Mouse (Mus musculus) C2C12 (cell line): ENCODE measurements around the gene Fam131a. TPM values are rescaled to one million over a fixed set of nuclear protein-coding genes. Genes with fewer than 3 reads are reported as not detected.
A peak's percentile ranks its signal among the peaks of the same experiment; 100 is the strongest.

Experiments used
- H3K27me3 ChIP-seq: one replicate; pipeline ENCODE4 v1.6.1; 2011; ENCODE audit not compliant: control insufficient read depth, insufficient read depth, insufficient read length
- H3K36me3 ChIP-seq: one replicate; pipeline ENCODE4 v1.6.1; 2011; ENCODE audit not compliant: control insufficient read depth, insufficient read depth
- H3K4me3 ChIP-seq: one replicate; pipeline ENCODE4 v1.5.1; 2011; ENCODE audit warnings: mild to moderate bottlenecking, control low read depth; ENCODE audit not compliant: poor library complexity, insufficient read depth, severe bottlenecking
- H3K79me2 ChIP-seq: one replicate; pipeline ENCODE4 v1.6.1; 2011; ENCODE audit not compliant: control insufficient read depth, insufficient read depth
- H3K79me3 ChIP-seq: one replicate; pipeline ENCODE4 v1.6.1; 2011; ENCODE audit warnings: low read depth, control low read depth
- H3ac ChIP-seq: one replicate; pipeline ENCODE3; 2011; ENCODE audit warnings: low read depth; ENCODE audit not compliant: control insufficient read depth, insufficient read length
- CEBPB ChIP-seq: IDR thresholded peaks from one replicate; pipeline ENCODE4 v1.6.1; 2011; ENCODE audit warnings: low read depth, mild to moderate bottlenecking, control low read depth, moderate library complexity
- CTCF ChIP-seq: IDR thresholded peaks from one replicate; pipeline ENCODE4 v1.5.1; 2011; ENCODE audit not compliant: control insufficient read depth, insufficient read depth, insufficient read length
- FOSL1 ChIP-seq: IDR thresholded peaks from one replicate; pipeline ENCODE4 v1.8.0; 2011; ENCODE audit warnings: mild to moderate bottlenecking, low read length; ENCODE audit not compliant: poor library complexity, insufficient read depth, severe bottlenecking
- MAX ChIP-seq: IDR thresholded peaks from one replicate; pipeline ENCODE4 v1.6.1; 2011; ENCODE audit warnings: mild to moderate bottlenecking, control low read depth
- MYOD1 ChIP-seq: IDR thresholded peaks from one replicate; pipeline ENCODE4 v1.6.1; 2011; ENCODE audit warnings: low read depth; ENCODE audit not compliant: control insufficient read depth, insufficient read length
- MYOG ChIP-seq: IDR thresholded peaks from one replicate; pipeline ENCODE4 v1.6.1; 2011; ENCODE audit not compliant: control insufficient read depth, insufficient read length; ENCODE audit errors: extremely low read depth
- USF1 ChIP-seq: IDR thresholded peaks from one replicate; pipeline ENCODE4 v1.6.1; 2011; ENCODE audit warnings: low read depth, mild to moderate bottlenecking, control low read depth, moderate library complexity
- polyA plus RNA-seq: library from polyadenylated mRNA; unstranded; fragments of >200 nt; fragmentation: generic; extraction: Trizol; gene quantifications from one replicate; pipeline ENCODE4 v1.2.1, GENCODE M21; 2012; ENCODE audit warnings: missing spikeins

The Fam131a gene
- polyA plus RNA-seq, 1 experiment, result 0.05 TPM

DNA sequence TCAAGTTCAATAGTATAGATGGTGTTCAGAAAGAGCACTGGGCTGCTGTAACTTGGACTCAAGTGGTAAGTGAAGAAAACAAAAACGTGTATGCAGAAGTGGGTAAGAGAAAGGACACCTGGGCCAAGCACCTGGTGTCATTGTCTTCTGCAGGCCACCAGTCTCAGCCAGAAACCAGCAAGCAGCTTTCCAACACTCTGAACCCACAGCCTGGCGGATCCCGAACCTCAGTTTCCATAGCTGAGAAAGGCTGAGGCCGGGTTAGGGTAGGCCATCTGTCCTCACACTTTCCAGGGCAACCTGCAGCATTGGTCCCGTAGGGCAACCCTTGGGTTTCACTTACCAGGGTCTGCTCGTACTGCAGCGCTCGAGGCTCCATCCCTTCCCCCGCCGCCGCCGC is 22.5 kb downstream of the Fam131a start:
- Histone ChIP-seq H3K27me3 (no peaks in the 10 kb centered on the region), H3K4me3 (peak overlapping the region; percentile 41), H3K79me3 (peaks cover 14% of the 10 kb centered on the region), H3K36me3 (peaks cover 13% of the 10 kb centered on the region), H3ac (peak overlapping the region; percentile 66), H3K79me2 (peaks cover 21% of the 10 kb centered on the region)
- no peak for TF ChIP-seq CEBPB
- no peak for TF ChIP-seq FOSL1
- TF ChIP-seq MYOG, result no peak
- no peak for TF ChIP-seq MYOD1
- no peak for TF ChIP-seq CTCF
- no peak for TF ChIP-seq MAX
- no peak for TF ChIP-seq USF1

DNA sequence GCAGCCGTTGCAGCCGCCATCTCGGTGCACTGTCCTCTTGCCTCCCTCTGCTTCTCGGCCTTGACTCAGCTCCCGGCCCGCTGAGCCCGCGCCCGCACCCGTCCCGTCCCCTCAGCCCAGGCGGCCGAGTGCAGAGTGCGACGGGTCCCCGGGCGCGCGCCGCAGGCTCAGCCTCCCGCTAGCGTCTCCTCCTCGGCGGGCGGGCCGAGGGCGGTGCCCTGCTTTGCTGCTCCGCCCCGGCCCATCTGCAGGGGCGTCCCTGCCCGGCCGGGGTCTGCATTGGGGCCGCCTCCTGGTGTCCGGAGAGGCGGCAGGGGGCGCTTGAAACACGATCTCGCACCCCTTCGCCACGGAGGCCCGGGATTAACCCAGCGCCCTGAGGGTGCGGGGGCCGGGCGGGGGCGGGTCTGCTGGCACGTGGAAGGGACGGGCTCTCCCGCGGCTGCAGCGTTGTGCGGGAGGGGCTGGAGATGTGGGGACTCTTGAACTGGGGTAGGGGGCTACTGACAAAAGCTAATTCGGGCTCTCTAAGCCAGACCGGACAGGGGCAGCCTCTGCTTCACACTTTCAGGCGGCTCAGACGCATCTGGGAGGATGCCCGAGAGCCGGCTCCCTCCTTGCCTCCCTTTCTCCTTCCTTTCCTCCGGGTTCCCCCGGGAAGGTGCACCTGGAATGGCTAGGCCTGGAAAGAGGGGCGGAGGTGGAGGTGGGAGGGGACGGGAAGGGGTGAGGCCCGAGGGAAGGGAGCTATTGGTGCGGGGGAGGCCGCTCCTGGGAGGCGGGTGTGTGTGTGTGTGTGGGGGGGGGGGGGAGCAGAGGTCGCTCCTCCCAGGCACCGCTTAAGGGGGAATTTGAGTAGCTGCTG is 23.2 kb downstream of the Fam131a start:
- peaks cover 14% of the 10 kb centered on the region for H3K79me3 ChIP-seq
- peaks cover 21% of the 10 kb centered on the region for H3K79me2 ChIP-seq
- no peaks in the 10 kb centered on the region for H3K27me3 ChIP-seq
- TF ChIP-seq CEBPB (no peak), MYOD1 (no peak), CTCF (no peak), FOSL1 (no peak), MAX (no peak), USF1 (no peak), MYOG (no peak)
- H3K4me3 ChIP-seq, result peak overlapping the region; percentile 55
- H3K36me3 ChIP-seq, result peaks cover 16% of the 10 kb centered on the region
- H3ac ChIP-seq, result peak overlapping the region; percentile 66

DNA sequence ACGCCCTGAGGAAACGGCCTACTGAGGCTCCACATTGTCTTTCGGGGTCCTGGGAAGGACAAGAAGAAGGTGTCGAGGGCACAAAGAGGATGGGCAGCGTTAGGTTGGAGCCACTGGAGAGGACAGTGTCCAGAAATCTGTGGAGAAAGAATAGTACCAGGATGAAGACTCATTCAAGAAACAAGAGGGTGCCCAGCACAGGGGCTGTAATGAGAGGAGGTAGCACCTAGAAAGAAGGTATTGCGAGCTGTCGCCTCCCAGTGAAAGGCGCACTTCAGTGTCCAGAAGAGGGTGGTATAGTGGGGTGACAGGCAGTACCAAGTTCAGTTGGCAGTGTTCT is 23.8 kb downstream of the Fam131a start:
- H3K27me3 ChIP-seq, result no peaks in the 10 kb centered on the region
- peak overlapping the region; percentile 55 for H3K4me3 ChIP-seq
- H3K79me2 ChIP-seq, result peaks cover 21% of the 10 kb centered on the region
- H3ac ChIP-seq, result peak overlapping the region; percentile 83
- no peak for TF ChIP-seq USF1
- no peak for TF ChIP-seq CTCF
- no peak for TF ChIP-seq CEBPB
- H3K36me3 ChIP-seq, result peaks cover 20% of the 10 kb centered on the region
- H3K79me3 ChIP-seq, result peaks cover 14% of the 10 kb centered on the region

DNA sequence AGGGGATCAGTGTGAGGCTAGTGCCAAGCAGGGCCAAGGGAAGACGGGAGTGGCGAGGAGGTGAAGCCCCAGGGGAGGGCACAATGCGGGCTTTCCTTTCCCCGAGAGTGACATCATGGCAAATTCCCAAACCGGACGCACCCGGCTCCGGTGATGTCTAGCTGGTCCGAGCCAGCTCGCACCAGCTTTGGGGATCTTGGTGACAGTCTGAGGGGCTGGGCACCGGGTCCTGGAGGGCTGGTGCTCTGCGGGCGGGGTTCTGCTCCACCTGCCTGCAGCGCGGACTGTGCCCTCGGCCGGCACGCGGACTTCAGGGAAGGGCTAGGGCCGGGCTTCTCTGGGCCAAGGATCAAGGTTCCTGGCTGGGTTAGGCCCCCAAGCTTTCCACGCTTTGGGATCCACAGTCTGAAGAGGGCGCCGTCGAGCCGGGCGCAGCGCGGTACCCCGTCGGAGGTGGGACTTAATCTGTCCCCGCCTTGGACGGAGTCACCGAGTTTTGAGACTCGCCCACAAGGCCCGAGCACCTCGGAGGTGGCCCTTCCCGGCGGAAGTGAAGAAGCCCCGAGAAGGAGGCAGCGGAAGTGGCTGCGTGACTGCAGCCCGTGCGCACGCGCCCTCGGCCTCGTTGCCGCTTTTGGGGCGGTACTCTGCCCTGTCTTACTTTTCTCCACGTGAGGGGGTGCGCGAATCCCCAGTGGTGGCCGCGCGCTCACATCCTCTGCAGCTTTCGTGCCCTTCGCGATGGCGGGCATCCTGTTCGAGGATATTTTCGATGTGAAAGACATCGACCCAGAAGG is 24.3 kb downstream of the Fam131a start, which contains the start of the genes Polr2h and Clcn2:
Polr2h (plus strand) TSS at position 485 of the 797 bp plus-strand sequence.
Clcn2 (minus strand) TSS at position 566 of the 797 bp plus-strand sequence.
- Histone ChIP-seq H3K79me2 (peaks cover 21% of the 10 kb centered on the region), H3K4me3 (peak within 1 kb of the TSS; percentile 55)

DNA sequence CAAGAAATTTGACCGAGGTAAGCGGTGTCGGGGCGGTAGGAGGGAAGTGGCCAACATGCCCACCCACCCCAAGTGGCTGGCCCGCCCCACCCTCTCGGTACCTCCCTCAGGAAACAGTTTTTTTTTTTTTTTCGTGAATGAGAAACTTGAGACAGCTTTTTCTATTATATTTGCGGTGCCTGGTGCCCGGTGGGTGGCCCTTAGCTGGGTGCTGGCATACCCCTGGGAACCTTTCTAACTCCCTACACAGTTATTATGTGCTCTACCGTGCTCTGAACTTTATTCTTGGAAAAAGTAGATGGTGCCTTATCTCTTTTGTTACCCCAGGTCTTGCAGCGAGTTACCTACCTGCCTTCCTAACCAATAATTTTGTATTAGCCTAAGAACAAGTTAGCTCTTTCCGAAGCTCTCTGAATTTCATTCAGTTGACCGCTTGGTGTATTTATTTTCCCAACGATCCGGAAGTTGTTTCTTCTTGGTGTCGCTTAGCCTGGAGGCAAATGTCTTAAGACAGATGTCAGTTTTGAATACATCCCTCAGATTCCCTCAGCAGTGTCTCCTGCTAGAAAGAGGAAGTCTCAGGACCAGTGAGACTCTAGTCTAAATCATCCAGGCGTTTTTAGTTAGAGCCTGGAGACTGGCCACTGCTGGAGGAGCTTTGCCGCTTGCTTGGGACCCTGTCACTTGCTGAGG is 25.1 kb downstream of the Fam131a start:
- TF ChIP-seq CTCF, result no peak
- Histone ChIP-seq H3K27me3 (no peaks in the 10 kb centered on the region), H3K79me2 (peaks cover 21% of the 10 kb centered on the region), H3K36me3 (peaks cover 23% of the 10 kb centered on the region), H3ac (peak overlapping the region; percentile 67), H3K4me3 (peak overlapping the region; percentile 55), H3K79me3 (peaks cover 14% of the 10 kb centered on the region)

More for the DNA sequence above, 24.3 kb downstream of the Fam131a start, which contains the start of the genes Polr2h and Clcn2:
- Histone ChIP-seq H3ac (peak within 1 kb of the TSS; percentile 83), H3K27me3 (no peaks in the 10 kb centered on the region), H3K79me3 (peaks cover 14% of the 10 kb centered on the region), H3K36me3 (peaks cover 23% of the 10 kb centered on the region)
- TF ChIP-seq FOSL1, result no peak
- peak; percentile 88 for TF ChIP-seq MAX
- no peak for TF ChIP-seq MYOD1
- TF ChIP-seq CEBPB, result no peak
- peak; percentile 82 for TF ChIP-seq CTCF
- TF ChIP-seq USF1, result peak; percentile 43
